Mouse (Mus musculus) erythroblast, embryonic 14.5 days (primary cell): ENCODE measurements around the gene Pard6b.

ENCODE experiments used
- GATA1 ChIP-seq: IDR thresholded peaks from 2 replicates; pipeline ENCODE4 v1.6.1; 2012; ENCODE audit warnings: low read length, inconsistent platforms, mixed read lengths
- TAL1 ChIP-seq: IDR thresholded peaks from 3 replicates; pipeline ENCODE4 v1.6.1; 2012; ENCODE audit warnings: low read length, inconsistent platforms, mixed read lengths

GRCm38 (mm10) chr2:168113692-168114091, 32.9 kb downstream of the Pard6b start:
- TF ChIP-seq TAL1 (no peak), GATA1 (no peak)
